Mouse (Mus musculus): ENCODE measurements around the gene Ifitm6.
"Not testable (repeated sequence)": the region's sequence is repeated elsewhere in the genome, so short reads cannot be mapped to it uniquely, and the experiment has no call there.

The Ifitm6 gene

DNA sequence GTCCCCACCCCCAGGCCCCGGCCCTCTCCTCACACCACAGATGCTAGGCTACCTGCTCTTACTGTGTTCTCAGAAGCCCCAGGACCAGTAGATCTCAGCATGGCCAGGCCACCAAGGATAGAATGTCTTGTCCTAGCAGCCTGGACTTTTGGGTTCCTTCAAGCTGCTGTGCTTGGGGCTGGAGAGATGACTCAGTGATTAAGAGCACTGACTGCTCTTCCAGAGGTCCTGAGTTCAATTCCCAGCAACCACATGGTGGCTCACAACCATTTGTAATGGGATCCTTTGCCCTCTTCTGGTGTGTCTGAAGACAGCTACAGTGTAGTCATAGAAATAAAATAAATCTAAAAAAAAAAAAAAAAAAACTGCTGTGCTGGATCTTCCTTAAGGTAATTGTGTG lies at the start of gene Ifitm6:
Gene Ifitm6 (minus strand): TSS at position 101 of the 400 bp plus-strand sequence.
- DNase-seq = not testable (repeated sequence)

DNA sequence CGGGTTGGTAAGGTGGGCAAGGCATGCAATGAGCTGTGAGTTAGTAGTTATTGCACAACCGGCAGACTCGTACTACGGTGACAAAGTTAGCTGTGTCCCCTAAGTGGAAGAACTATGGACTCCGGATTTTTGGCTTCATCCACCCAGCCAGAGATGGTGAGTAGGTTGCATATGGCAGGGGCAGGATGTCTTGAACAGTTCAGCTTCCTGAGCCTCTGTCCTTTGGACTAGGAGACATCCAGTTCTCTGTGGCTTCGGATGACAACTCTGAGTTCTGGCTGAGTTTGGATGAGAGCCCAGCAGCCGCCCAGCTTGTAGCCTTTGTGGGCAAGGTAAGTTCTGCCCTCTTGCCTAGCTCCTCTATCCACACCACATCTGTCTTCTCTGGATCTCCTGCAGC lies 46.9 kb upstream of the Ifitm6 start:
- DNase-seq = no peak

DNA sequence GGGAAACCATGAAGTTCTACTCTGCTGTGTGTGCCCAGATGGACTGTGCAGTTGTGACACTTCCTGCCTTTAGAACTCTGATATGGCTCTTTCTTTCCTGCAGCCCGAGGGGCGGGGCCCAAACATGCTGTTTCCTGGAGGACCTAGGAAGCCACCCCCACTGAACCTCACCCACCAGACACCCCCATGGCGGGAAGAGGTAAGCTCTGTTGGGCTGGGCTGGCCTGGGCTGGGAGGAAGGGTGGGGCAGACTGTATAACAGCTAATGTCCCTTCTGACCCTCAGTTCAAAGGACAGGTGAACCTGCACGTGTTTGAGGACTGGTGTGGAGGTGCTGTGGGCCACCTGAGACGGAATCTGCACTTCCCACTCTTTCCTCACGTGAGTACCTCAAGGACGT lies 46.5 kb upstream of the Ifitm6 start:
- no peak for DNase-seq

DNA sequence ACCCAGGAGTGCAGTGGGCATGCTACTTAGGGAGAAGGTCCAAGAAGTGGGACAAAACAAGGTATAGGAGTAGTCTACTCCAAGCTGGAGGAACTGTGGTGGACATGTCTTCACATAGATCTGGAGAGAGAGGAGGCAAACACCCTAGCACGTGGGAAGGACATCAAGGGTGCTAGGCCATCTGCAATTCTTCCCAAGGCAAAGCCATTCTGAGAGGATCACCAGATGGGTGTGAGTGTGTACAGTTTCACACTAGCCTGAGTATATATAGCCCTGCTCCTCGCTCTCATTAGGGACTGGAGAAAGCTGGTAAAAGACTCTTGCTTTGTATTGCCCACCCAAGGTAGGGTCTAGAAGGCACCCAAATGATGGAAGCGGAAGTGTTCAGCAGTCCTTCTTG lies 45.6 kb upstream of the Ifitm6 start:
- no peak for DNase-seq

DNA sequence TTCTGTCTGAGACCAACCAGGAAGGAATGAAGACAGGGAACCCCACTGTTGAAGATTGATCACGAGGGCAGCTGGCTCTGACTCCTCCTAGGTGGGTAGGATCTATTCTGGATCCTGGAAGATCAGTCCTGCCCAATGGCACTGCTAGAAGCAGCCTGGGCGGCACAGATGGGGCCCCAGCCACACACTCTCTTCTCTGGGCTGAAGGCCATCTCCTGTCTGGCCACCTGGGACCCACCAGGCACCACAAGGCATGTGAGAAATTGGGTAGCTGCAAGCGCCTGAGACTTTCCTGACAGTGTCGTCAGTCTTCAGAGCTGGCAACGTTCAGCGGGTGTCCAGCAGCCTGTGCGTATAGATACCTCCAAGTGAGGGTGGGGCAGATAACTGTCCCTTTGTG lies 44.8 kb upstream of the Ifitm6 start:
- no peak for DNase-seq

DNA sequence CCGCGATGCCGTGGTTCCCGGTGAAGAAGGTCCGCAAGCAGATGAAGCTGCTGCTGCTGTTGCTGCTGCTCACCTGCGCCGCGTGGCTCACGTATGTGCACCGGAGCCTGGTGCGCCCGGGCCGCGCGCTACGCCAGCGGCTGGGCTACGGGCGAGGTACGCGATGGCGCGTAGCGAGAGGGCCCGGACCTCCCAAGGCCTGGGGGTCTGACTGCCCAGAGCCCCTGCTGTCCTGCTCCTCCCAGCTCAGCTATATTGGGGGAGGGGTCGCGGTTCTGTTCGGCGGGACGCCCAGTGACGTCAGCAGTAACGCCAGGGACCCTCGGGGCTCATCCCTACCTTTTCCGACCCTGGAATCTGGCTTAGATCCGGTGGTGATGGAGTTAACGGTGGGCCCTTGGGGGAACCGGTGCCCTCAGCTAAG lies 43.6 kb upstream of the Ifitm6 start:
- no peak for DNase-seq

DNA sequence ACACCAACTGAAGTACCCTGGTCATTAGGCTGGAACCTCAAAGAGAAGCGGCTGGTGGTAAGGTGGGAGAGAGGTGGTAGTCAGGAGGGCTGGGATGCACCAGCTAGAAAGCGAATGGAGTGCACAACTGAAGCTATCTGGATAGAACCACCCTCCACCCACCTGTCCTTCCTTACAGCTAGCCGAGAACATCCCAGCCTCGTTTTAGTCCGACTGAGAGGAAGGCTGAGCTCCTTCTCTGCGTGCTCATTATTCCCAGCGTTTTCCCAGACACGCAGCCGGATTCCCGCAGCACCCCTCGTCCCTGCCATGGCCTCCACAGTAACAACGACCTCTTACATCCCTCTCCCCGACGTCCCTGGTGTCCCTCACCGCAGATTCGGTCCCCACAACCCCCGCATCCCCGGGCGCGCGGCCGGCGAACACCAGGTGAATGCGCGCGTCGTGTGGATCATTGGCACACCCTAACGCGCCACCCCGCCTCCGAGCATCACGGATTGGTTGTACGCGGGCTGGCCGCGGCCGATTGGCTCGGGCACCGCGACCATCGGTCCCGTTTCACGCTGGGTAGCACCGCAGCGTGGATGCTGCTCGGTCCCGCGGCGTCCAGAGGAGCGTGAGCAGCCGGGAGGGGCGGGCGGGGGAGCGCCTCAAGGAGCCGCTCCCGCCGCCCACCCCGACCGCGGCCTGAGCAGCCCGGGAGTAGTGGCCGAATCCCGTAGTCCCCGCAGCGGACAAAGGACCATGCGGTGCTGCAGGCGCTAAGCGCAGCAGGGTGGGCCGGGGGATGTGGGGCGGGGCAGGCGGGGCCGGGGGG lies 42.9 kb upstream of the Ifitm6 start, which contains the start of gene B4galnt4:
Gene B4galnt4 (plus strand): TSS at position 679 of the 817 bp plus-strand sequence.
- DNase-seq = peak in 1 of 2 experiments; percentile 29

DNA sequence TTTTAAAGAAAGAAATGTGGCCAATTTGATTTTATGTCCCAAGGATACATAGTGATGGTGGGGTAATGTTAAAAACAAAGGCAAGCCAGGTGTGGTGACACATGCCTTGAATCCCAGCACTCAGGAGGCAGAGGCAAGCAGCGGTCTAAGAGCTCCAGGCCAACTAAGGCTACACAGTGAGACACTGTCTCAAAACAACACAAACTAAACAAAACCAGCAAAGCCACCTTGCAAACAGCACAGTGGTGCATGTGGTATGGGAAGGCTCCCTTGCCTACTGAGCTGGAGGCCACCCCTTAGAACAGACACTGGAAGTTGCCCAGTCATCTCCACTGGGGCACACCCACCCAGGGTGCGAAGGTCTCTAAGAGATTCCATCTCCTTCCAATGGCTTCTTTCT lies 42.2 kb upstream of the Ifitm6 start:
- no peak for DNase-seq

DNA sequence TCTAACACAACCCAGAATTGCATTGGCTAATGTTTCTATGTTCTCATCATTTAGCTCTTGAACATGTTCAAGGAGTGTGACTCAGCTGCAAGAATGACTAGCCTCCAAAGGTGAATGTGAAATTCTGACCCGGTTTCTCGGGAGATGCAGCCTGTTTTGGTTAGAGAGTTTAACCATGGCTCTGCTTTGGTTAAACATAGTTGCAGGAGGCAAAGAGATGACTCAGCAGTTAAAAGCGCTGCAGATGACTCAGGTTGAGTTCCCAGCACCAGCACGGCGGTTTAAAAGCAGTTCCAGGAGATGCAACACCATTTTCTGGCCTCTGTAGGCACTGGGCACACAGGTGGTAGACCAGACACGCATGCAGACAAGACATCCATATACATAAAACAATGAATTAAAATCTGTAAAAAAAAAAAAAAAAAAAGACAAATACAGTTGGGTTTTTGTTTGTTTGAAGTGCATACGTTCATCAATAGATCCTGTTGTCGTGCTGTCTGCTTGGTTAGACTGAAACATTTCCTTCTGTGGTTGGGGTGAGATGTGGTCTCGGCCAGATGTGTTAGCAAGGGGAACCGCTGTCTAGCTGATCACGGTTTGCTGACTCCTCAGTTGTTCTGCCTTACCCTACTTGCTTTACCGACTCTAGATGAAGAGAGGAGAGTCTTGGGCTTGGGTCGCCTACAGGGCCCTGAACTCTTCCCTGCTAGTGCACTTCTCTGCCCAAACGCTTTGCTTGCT lies 41.0 kb upstream of the Ifitm6 start:
- no peak for DNase-seq

DNA sequence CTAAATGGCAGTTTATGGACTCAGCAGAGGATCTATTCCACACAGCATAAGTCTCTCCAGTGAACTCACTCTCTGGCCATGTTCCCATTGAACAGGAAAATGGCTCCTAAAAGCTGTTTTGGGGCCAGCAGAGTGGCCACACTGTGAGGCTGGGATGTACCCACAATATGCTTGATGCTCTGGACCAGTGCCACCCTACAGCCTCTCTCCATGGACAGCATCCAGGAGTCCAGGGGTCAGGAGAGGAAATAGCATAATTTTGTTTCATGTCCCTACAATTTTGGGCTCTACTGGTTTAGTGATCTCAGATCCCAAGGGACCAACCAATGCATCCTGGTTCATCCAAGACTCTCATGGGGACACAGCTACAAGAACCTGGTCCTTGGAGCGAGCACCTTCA lies 39.8 kb upstream of the Ifitm6 start:
- DNase-seq = no peak

DNA sequence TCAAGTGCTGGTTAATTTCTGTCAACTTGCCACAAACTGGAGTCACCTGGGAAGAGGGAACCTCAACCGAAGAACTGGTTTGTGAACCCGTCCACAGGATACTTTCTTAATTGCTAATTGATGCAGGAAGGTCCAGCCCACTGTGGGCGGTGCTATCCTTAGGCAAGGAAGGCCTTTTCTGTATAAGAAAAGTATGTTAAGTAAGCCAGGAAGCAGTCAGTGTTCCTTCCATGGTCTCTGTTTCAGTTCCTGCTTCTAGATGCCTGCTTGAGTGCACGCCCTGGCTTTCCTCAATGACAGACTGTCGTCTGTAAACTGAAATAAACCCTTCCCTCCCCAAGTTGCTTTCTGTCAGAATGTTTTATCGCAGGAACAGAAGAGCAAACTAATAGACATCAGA lies 39.3 kb upstream of the Ifitm6 start:
- no peak for DNase-seq

DNA sequence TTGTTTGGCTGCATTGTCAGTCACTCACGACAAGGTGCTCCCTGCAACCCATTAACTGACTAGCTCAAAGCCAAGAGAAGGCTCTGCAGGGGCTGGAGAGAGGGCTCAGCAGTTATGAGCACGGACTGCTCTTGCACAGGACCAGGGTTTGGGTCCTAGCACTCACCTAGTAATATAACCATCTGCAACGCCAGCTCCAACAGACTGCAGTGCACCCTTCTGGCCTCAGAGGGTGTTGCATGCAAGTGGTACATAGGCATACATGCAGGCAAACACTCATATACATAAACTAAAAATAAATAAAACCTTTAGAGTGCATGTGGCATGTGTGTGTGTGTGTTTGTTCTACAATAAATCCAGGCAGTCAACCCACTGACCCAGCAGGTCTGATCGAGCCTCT lies 38.1 kb upstream of the Ifitm6 start:
- no peak for DNase-seq

DNA sequence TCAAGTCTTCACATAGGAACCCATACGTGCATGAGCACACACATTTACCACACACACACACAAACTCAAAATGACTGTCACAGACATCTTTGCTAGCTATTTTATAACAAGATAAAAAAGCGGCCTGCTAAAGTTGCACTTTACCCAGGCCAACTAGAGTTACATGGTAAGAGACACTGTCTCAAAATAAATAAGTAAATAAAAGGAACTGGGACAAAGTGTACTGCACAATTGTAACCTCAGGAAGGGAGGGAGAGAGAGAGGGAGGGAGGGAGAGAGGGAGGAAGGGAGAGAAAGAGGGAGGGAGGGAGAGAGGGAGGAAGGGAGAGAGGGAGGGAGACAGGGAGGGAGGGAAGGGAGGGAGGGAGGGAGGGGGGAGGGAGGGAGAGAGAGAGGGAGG lies 34.7 kb upstream of the Ifitm6 start:
- no peak for DNase-seq

DNA sequence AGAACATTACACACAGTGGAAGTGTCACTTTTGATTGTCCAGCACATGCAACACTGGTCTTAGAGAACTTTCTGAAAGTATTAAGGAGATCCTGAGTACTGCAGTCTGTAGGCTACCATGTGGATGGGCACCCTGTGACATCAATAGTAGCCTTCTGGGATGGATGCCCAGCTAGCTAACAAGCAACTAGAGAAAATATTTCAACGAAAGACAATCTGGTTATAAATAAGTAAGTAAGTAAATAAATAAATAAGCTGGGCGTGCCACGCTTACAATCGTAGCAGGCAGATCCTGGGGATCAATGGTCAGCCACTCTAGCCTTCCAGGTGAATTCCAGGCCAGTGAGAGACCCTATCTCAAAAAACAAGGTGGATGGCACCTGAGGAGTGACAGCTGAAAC lies 34.3 kb upstream of the Ifitm6 start:
- DNase-seq = no peak

DNA sequence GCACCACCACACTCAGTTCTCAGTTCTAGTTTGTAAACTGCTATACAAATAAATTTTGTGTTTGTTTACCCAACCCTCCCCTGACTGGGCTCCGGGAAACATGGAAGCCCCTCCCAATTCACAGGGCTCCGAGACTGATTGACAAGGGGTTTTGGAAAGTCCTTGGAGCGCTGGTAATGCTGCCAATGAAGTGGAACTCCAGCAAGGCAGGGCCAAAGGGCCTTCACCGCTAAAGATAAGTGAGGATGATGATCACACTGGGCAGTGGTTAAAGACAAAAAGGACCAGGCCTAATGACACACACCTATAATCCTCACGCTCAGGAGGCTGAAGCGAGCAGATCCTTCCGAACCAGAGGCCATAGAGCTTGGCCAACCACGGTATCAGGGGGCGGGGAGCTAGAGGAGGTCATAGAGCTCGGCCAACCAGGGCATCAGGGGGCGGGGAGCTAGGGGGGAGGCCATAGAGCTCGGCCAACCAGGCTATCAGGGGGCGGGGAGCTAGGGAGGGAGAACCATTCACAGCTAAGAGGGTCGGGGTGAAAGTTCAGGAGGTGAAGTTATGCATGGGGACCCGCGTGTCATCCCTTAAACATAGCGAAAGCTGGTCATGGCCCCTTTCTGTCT lies 33.4 kb upstream of the Ifitm6 start:
- DNase-seq = no peak

DNA sequence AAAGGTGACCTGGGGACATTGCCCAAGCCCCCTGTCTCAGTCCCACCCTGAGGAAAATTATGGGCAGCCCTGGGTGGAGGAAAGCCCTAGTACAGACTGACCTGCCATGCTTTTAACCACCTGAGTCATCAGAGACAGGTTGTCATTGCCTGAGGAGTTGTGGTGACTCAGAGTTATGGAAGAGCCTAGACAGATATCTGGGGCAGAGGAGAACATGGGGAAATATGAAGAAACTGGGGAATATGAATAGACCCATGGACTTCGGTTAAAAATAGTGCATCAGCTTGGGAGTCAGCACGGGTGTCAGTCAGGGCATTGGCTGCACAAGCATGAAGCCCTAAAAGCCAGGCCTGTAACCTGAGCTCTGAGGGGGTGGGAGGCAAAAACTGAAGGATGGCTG lies 31.6 kb upstream of the Ifitm6 start:
- DNase-seq = no peak

DNA sequence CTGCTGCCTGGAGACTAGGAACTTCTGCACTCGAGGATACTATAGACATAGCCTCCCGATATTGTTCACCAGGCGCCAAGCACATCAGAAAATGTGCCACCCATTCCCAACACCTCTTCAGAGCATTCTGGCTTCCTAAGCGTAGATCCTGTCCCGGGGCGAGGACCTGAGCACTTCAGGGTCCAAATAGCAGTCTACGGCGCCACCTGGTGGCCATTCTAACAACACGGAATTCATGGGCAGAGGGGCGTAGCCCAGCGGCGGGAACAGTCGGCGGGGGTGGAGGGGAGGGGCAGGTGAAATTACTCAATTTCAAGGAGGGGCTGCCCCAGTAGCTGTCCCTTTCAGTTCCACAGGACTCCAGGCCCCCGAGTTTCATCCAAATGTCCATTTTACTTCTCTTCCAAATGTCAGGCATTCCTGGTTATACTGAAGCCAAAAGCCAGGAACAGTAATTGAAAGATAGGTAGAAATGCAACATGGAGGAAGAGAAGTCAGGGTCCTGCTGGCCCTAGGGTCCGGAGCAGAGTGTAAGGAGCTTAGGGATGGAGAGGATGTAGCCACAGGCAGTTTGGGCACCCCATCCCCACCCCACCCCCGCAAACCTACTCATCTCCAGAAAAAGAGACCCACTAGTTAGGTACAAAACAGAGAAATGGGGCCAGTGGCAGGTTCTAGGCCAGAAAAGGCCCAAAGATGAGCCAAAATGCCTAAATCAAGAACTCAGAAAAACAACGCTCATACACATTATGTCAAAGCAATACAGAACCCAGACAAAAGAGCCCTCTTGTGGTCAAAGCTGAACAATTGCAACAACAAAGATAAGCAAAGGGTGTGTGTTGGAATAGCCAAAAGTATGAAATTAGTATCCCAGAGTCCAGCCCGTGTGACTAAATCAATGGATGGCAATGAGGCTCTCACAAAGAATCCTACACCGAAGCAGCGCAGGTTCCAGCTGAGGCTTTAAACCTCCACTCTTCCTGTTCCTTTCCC lies 30.8 kb upstream of the Ifitm6 start:
- DNase-seq = peak; percentile 73 to 86

DNA sequence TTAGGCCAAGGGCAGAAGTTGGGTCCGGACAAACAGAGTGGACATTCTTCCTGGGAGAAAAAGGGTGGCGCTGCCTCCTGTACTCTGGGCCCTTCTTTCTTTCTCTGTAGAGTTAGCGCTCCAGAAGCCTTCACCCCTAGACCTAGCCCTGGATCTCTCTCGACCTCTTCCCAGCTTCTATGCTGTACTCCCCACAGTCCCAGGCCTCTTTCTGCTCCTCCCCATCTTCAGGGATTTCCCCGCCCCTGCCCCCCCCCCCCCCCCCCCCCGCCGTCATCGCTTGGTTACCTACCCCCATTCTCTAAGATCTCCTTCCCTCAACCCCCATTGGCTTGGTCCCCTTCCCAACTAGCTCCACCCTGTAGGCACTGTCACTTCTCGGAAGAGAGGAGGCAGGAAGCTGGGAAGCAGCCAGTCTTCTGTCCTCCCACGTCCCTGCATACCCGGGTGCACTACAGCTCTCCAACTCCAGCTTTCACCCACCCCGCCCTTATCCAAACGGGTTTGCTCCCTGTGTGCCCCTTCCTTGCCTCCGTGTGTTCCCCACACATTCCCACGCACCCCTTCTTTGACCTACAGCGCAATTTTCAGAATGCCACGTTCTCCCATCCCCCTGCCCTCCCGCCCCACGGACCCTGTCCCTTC lies 30.0 kb upstream of the Ifitm6 start:
- peak in 1 of 2 experiments; percentile 29 for DNase-seq

DNA sequence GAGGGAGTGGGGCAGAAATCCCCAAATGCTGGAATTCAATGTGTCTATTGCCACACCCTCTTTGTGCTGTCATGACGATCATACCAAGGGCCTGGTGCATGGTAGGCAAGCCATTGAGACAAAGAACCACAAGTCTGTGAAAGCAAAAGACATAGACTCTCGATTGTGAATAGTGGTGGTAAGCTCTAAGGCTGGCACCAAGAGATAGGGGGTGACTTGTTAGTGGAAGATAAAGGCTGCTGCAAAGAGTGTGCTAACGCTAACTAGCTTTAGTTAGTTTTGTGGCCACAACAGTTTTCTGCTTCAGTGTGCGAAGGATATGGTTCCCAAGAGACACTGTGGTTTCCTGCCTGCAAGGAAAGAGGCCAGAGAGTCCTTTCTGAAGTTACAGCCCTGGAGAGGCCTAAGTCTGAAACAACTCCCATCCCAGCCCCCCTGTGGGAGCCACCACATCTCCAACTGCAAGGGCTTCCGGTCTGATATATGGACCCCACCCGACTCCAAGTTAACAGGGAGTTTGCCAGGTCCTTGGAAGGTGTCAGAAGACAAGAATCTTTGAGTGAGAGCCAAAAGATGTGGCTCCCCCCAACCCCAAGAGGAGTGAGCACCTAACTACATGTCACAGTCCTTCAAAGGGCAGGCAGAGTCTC lies 29.3 kb upstream of the Ifitm6 start:
- no peak for DNase-seq

DNA sequence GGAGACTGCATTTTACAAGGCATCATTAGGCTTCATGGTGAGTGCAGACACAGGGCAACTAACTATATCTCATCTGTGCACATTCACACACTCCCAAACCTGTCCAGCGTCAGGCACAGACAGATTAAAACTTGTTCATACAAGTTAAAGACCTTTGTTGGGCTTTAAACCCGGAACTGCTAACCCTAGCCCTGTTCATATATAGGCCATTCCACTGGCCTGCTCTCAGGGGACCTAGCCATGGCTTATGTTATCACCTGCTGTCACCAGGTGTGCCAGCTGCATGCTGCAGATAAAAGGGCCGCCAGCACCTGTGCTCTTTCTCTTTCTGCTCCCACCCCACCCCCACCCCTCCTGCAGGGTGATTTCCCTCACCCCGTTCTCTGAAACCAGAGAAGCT lies 24.8 kb upstream of the Ifitm6 start:
- no peak for DNase-seq

DNA sequence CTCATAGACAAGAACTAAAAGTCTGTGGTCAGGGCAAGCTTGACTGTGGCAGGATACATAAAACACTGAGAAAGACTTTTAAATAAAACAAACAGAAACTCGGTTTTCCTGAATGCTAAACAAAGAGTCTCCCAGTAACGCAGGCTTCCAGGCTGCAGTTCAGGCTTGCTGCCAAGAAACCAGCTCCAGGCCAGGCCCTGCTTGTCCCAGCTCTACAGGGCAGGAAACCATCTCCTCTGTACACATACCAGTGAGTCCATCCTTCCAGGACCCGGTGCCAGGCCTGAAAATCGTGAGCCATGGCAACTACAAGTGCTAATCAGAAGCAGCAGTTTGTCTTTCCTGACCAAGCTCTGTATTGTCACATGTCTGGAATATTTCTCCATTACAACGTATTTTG lies 23.9 kb upstream of the Ifitm6 start:
- DNase-seq = no peak

All from spleen, adult 18-20 months (tissue).